Mouse (Mus musculus): ENCODE data around the gene Gm3776.
A peak's percentile ranks its signal among the peaks of the same experiment; 100 is the strongest.
"Not testable (repeated sequence)": the region's sequence is repeated elsewhere in the genome, so short reads cannot be mapped to it uniquely, and the experiment has no call there.

Gm3776 gene

DNA sequence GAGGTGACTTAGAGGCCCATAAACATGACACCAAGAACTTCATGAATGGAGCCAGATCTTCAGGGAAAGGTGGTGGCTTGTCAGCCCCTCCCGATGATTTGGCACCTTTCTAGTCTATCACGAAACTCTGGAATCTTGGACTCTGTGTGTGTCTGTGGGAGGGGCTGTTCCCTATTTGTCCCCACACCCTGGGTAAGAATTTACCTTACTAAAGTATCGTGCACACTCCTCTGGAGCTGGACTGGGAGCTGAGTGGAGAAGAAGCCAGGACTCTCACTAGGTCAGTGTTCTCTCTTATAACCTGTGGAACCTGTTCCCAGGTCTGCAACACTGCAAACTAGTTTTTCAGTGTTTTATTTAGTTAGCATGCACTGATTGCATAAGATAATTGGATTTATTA lies 32.8 kb downstream of the Gm3776 start, which contains the start of gene Gm10639:
Gene Gm10639 (plus strand): TSS at position 201 of the 400 bp plus-strand sequence.
- ATAC-seq (ENCODE audit: insufficient number of reproducible peaks, low FRiP score, low TSS enrichment) = not testable (repeated sequence)

- not testable (repeated sequence) for ATAC-seq (ENCODE audit: insufficient number of reproducible peaks, low FRiP score, low TSS enrichment)
Measured at GRCm38 (mm10) chr9:78292462-78292861, 35.5 kb downstream of the Gm3776 start.

- not testable (repeated sequence) for ATAC-seq (ENCODE audit: insufficient number of reproducible peaks, low FRiP score, low TSS enrichment)
Measured at GRCm38 (mm10) chr9:78293683-78294082, 36.8 kb downstream of the Gm3776 start.

DNA sequence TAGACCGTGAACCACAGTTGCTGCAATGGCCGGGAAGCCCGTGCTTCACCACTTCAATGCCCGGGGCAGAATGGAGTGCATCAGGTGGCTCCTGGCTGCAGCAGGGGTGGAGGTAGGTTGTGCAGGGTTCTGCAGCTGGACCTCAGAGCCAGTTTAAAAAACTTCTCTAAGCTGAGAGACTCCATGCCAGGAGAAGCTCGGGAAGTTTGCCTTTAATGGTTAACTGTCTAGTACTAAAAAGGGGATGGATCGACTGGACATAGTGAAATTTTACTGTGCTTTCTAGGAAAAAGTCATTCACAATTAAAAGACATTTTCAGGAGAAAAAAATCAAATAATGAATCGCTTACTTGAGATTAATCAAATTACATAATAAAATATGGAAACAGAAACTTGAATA lies 37.9 kb downstream of the Gm3776 start:
- ATAC-seq (ENCODE audit: insufficient number of reproducible peaks, low FRiP score, low TSS enrichment) = not testable (repeated sequence)

GRCm38 (mm10) chr9:78296089-78296488 lies 39.2 kb downstream of the Gm3776 start:
- ATAC-seq (ENCODE audit: insufficient number of reproducible peaks, low FRiP score, low TSS enrichment) = peak; percentile 31; the same call in 1 of the 2 replicates

DNA sequence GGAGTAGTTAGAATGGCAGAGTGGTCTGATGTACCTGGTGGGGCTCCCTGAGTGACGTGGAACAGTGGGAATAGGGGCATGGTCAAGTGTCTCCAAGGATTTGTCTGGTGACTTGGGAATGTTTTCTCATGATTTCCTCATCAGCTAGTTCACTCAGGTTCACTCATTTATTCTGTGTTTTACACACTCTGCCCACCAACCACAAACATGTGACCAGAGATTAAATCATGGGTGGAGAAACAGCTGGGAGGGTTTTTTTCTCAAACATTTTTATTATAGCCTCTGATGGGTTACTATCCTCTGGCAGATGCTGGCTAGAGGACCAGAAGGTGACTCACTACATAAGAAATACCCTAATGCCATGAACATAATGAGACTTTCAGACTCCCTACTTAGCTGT lies 41.3 kb downstream of the Gm3776 start:
- ATAC-seq (ENCODE audit: insufficient number of reproducible peaks, low FRiP score, low TSS enrichment) = no peak

DNA sequence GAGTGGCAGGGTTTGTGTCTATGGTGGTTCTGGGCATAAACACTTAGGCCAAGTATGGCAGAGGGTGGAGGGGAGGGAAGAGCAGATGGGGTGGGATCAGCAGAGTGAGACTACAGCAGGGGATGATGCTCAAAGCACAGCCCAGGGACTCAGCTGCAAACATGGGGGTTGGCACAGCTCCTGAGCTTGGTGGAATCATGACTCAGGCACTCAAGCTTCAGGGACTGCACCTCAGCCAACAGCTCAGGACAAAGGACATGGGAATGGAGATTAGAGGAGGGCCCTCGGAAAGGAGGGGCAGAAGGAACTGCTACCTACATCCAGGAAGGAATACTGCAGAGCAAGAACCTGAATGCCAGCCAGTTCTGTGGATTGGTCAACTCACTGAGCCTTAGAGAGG lies 42.2 kb downstream of the Gm3776 start:
- ATAC-seq (ENCODE audit: insufficient number of reproducible peaks, low FRiP score, low TSS enrichment) = not testable (repeated sequence)

GRCm38 (mm10) chr9:78308122-78308521 lies 51.2 kb downstream of the Gm3776 start:
- not testable (repeated sequence) for ATAC-seq (ENCODE audit: insufficient number of reproducible peaks, low FRiP score, low TSS enrichment)

- no peak for ATAC-seq (ENCODE audit: insufficient number of reproducible peaks, low FRiP score, low TSS enrichment)
Measured at GRCm38 (mm10) chr9:78314696-78315095, 57.8 kb downstream of the Gm3776 start, which contains the start of gene Omt2a. Gene Omt2a (minus strand): TSS chr9:78314796.

Data from cerebellum, adult (tissue).